Mouse (Mus musculus) lung, postnatal 0 days (tissue): ENCODE measurements around the gene Pcp2.

Experiments used
- CTCF ChIP-seq: IDR thresholded peaks from 2 replicates; pipeline ENCODE4 v1.5.1; 2016; ENCODE audit warnings: antibody characterized with exemption, mild to moderate bottlenecking
- EP300 ChIP-seq: IDR thresholded peaks from 2 replicates; pipeline ENCODE4 v1.6.1; 2016; ENCODE audit warnings: antibody characterized with exemption, mild to moderate bottlenecking, control low read depth

GRCm38 (mm10) chr8:3660889-3661288 is 35.5 kb upstream of the Pcp2 start:
- TF ChIP-seq CTCF (no peak), EP300 (no peak)
